Mouse (Mus musculus): ENCODE results near the gene Rtl6.

The Rtl6 gene

DNA sequence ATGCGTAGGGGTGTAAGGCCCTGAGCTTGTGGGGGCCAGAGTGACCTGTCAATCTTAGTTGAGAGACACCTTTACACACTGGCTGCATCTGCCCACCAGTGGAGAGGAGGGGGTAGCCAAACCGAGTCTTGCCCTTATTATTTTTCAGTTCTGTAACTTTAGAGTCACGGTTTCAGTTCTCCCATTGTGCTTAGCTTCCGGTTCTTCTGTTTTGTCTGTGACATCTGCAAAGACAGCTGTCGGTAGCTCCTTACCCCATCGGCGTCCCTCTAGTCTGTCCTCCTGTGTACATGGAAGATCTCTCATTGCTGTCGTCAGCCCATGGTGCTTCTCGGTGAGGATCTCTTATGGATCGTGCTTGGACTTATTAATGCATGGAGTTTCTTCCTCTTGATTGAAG is 20.5 kb downstream of the Rtl6 start:
- no peak for DNase-seq (ENCODE audit: low read depth, low spot score)

- DNase-seq (ENCODE audit: low read depth, low spot score): no peak
Observed at GRCm38 (mm10) chr15:84536611-84537010, 21.0 kb downstream of the Rtl6 start.

GRCm38 (mm10) chr15:84535953-84536352 is 21.7 kb downstream of the Rtl6 start:
- DNase-seq (ENCODE audit: low read depth, low spot score): peak; percentile 57

DNA sequence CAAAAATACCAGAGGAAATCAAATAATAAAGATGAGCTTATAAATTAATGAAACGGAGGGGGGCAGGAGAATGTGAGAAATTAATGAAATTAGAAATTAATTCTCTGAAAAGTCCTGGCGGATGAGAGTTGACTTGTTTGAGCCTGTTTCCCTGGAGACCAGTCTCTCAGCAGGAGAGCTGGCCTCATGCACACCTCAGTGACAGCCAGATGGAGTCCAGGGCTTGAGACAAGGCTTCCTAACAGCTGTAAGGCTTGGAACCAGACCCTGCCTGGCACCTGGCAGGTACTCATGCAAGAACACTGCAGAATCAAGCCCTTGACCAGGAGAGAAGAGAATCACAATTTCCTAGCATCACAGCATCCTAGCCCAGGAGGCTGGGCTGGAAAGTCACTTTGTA is 25.4 kb downstream of the Rtl6 start:
- DNase-seq (ENCODE audit: low read depth, low spot score): no peak

- DNase-seq (ENCODE audit: low read depth, low spot score): no peak
Observed at GRCm38 (mm10) chr15:84531535-84531934, 26.1 kb downstream of the Rtl6 start.

DNA sequence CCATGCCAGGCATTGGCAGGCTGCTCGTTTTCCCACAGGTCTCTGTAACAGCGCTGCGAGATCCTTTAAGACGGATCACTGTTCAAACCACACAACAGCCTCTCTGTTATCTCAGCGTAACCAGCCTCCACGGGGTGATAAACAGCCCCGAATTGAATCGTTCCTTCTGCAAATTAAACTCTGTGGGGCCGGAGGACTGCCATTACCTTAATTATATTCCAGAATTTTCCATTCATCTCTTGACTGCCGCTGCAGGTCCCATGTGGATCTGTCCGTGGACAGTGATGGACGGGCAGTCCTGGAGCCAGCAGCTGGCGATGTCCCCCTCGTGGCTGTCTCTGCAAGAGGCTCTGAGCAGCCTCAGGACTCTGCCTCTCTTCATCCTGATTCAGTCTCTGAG is 30.7 kb downstream of the Rtl6 start:
- DNase-seq (ENCODE audit: low read depth, low spot score): no peak

GRCm38 (mm10) chr15:84525222-84525883 is 32.3 kb downstream of the Rtl6 start:
- no peak for DNase-seq (ENCODE audit: low read depth, low spot score)

GRCm38 (mm10) chr15:84522953-84523689 is 34.5 kb downstream of the Rtl6 start:
- DNase-seq (ENCODE audit: low read depth, low spot score): no peak

DNA sequence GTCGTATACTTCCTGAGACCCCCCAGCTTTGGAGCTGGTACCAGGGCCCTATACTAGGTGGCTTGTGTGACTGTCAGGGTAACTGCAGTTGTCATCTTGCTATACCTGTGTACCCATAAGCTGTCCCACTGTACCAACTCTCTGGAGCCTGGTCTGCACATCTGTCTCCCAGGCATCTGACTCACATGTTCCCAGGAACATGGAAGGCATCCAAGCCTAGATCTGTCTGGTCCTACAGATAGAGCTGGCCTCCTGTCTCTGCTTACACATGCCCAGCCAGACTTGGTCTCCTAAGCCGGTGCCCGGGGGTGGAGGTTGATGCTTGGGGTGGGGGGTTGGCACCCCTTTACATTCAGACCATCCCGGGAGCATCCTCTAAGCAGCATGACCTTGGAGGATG is 36.1 kb downstream of the Rtl6 start:
- DNase-seq (ENCODE audit: low read depth, low spot score): no peak

DNA sequence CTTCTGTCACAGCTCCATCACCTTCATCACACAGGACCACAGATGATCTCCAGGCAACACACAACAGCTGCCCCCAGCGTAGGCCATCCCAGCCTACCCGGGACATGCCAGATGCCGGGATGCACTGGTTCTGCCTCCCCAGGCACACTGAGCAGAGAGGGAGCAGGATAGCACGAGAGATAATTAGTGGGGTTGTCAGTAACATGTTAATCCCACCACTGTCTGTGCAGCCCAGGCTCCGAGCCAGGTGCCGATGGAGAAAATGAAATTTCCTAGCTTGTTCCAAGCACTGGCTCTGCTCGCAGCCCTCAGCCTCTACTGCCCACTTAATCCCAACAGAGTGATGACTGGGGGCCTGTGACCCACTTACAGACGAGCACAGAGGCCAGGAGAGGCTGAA is 39.1 kb downstream of the Rtl6 start:
- DNase-seq (ENCODE audit: low read depth, low spot score): no peak

GRCm38 (mm10) chr15:84512626-84513296 is 44.9 kb downstream of the Rtl6 start:
- no peak for DNase-seq (ENCODE audit: low read depth, low spot score)

- no peak for DNase-seq (ENCODE audit: low read depth, low spot score)
Observed at GRCm38 (mm10) chr15:84509981-84510380, 47.6 kb downstream of the Rtl6 start.

DNA sequence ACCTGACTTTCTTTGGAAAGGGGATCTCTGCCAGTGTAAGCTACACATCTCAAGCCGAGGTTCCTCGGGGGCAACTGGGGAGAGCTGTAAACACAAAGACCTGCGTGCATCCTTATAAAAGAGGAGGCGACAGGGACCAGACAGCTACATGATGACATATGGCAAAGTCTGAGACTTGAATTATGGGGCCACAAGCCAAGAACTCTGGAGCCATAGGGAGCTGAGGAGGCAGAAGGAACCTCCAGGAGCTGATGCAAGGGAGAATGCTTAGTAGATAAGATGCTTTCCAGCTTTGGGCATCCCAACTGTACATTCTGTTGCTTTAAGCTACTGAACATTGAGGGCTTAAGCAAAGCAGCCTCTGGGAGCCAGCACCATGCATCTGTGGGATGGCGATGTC is 48.5 kb downstream of the Rtl6 start:
- no peak for DNase-seq (ENCODE audit: low read depth, low spot score)

GRCm38 (mm10) chr15:84506026-84506425 is 51.6 kb downstream of the Rtl6 start:
- no peak for DNase-seq (ENCODE audit: low read depth, low spot score)

- DNase-seq (ENCODE audit: low read depth, low spot score): no peak
Observed at GRCm38 (mm10) chr15:84504895-84505294, 52.7 kb downstream of the Rtl6 start.

All from CD4-positive, CD25-positive, alpha-beta regulatory T cell, adult 2 months (primary cell).